Mouse (Mus musculus): ENCODE data around the gene Rec114. TPM values are rescaled to one million over a fixed set of nuclear protein-coding genes. Genes with fewer than 3 reads are reported as not detected.
A peak's percentile ranks its signal among the peaks of the same experiment; 100 is the strongest.

The Rec114 gene
- total and polyA plus RNA-seq, 3 experiments: 111 to 135 TPM; not detected in 1

- H3K4me1 ChIP-seq (ENCODE audit: control insufficient read depth in 1 of 2, insufficient read depth in 2 of 2, low read length in 2 of 2): no peaks in the 10 kb centered on the region
- DNase-seq (ENCODE audit: low read depth, low spot score): peak; percentile 26
- TF ChIP-seq RAD21 (IDR thresholded peaks at IDR 0.05; ENCODE audit: low read depth, low read length): peak; percentile 23
- peak; percentile 36 for TF ChIP-seq SMC3 (IDR thresholded peaks at IDR 0.05; ENCODE audit: low read depth, low read length)
- TF ChIP-seq POLR2A (IDR thresholded peaks at IDR 0.05; ENCODE audit: control insufficient read depth in 1 of 2, insufficient read depth in 1 of 2, low read depth in 1 of 2, low read length in 2 of 2, poor library complexity in 1 of 2): no peak
- TF ChIP-seq MYC (IDR thresholded peaks at IDR 0.05; ENCODE audit: low read depth, low read length): no peak
- TF ChIP-seq CTCF (IDR thresholded peaks at IDR 0.05 in 2 of 3, conservative IDR thresholded peaks at IDR 0.05 in 1 of 3; ENCODE audit: control insufficient read depth in 1 of 3, insufficient read depth in 1 of 3, low read depth in 2 of 3, low read length in 3 of 3, poor library complexity in 1 of 3, severe bottlenecking in 1 of 3): peak; percentile 33 to 57 (median 38)
- no peaks in the 10 kb centered on the region for H3K36me3 ChIP-seq (ENCODE audit: control insufficient read depth in 1 of 2, insufficient read depth in 2 of 2, low read length in 2 of 2)
- no peak overlapping the region for H3K4me3 ChIP-seq (ENCODE audit: control insufficient read depth in 1 of 2, insufficient read depth in 1 of 2, low read depth in 2 of 2, low read length in 2 of 2)
- H3K27me3 ChIP-seq (ENCODE audit: control insufficient read depth in 1 of 2, insufficient read depth in 2 of 2, low read length in 2 of 2): peaks cover 3 to 5% of the 10 kb centered on the region in 2 experiments; a peak in 3 of 4 replicates
- no peak overlapping the region for H3K9ac ChIP-seq (ENCODE audit: control insufficient read depth, low read depth, low read length, poor library complexity, severe bottlenecking)
- H3K27ac ChIP-seq (ENCODE audit: control insufficient read depth, low read depth, low read length): no peak overlapping the region
- no peaks in the 10 kb centered on the region for H3K9me3 ChIP-seq (replicated peaks; ENCODE audit: insufficient read depth, low read length)
- H3K79me2 ChIP-seq (ENCODE audit: control insufficient read depth, insufficient read depth, low read length, poor library complexity): no peaks in the 10 kb centered on the region
Observed at GRCm38 (mm10) chr9:58775363-58775762, 31.6 kb upstream of the Rec114 start.

GRCm38 (mm10) chr9:58774761-58775160, 31.0 kb upstream of the Rec114 start:
- TF ChIP-seq MAZ (IDR thresholded peaks at IDR 0.05; ENCODE audit: low read depth, low read length): no peak
- TF ChIP-seq POLR2AphosphoS2 (IDR thresholded peaks at IDR 0.05; ENCODE audit: low read length): no peak
- Histone ChIP-seq H3K36me3 (ENCODE audit: control insufficient read depth in 1 of 2, insufficient read depth in 2 of 2, low read length in 2 of 2) (no peaks in the 10 kb centered on the region), H3K9ac (ENCODE audit: control insufficient read depth, low read depth, low read length, poor library complexity, severe bottlenecking) (no peak overlapping the region), H3K9me3 (replicated peaks; ENCODE audit: insufficient read depth, low read length) (no peaks in the 10 kb centered on the region), H3K27me3 (ENCODE audit: control insufficient read depth in 1 of 2, insufficient read depth in 2 of 2, low read length in 2 of 2) (peaks cover 3 to 5% of the 10 kb centered on the region in 2 experiments; a peak in 3 of 4 replicates), H3K4me1 (ENCODE audit: control insufficient read depth in 1 of 2, insufficient read depth in 2 of 2, low read length in 2 of 2) (no peaks in the 10 kb centered on the region), H3K4me3 (ENCODE audit: control insufficient read depth in 1 of 2, insufficient read depth in 1 of 2, low read depth in 2 of 2, low read length in 2 of 2) (no peak overlapping the region), H3K27ac (ENCODE audit: control insufficient read depth, low read depth, low read length) (no peak overlapping the region), H3K79me2 (ENCODE audit: control insufficient read depth, insufficient read depth, low read length, poor library complexity) (no peaks in the 10 kb centered on the region)
- no peak for DNase-seq (ENCODE audit: low read depth, low spot score)

- no peak for DNase-seq (ENCODE audit: low read depth, low spot score)
- Histone ChIP-seq H3K9me3 (replicated peaks; ENCODE audit: insufficient read depth, low read length) (no peaks in the 10 kb centered on the region), H3K79me2 (ENCODE audit: control insufficient read depth, insufficient read depth, low read length, poor library complexity) (no peaks in the 10 kb centered on the region), H3K9ac (ENCODE audit: control insufficient read depth, low read depth, low read length, poor library complexity, severe bottlenecking) (no peak overlapping the region), H3K4me1 (ENCODE audit: control insufficient read depth in 1 of 2, insufficient read depth in 2 of 2, low read length in 2 of 2) (peaks cover 0 to 4% of the 10 kb centered on the region in 2 experiments; a peak in 2 of 4 replicates), H3K27me3 (ENCODE audit: control insufficient read depth in 1 of 2, insufficient read depth in 2 of 2, low read length in 2 of 2) (peaks cover 0 to 5% of the 10 kb centered on the region in 2 experiments; a peak in 2 of 4 replicates), H3K36me3 (ENCODE audit: control insufficient read depth in 1 of 2, insufficient read depth in 2 of 2, low read length in 2 of 2) (no peaks in the 10 kb centered on the region), H3K4me3 (ENCODE audit: control insufficient read depth in 1 of 2, insufficient read depth in 1 of 2, low read depth in 2 of 2, low read length in 2 of 2) (no peak overlapping the region), H3K27ac (ENCODE audit: control insufficient read depth, low read depth, low read length) (no peak overlapping the region)
- TF ChIP-seq CHD1 (IDR thresholded peaks at IDR 0.05; ENCODE audit: low read depth, low read length) (no peak), USF2 (IDR thresholded peaks at IDR 0.05; ENCODE audit: borderline replicate concordance in 1 of 2, insufficient read depth in 1 of 2, low read depth in 1 of 2, low read length in 2 of 2) (no peak), NELFE (IDR thresholded peaks at IDR 0.05; ENCODE audit: low read depth, low read length) (no peak), ETS1 (IDR thresholded peaks at IDR 0.05; ENCODE audit: low read depth, low read length) (no peak), ZKSCAN1 (IDR thresholded peaks at IDR 0.05; ENCODE audit: low read depth, low read length) (no peak), SIN3A (IDR thresholded peaks at IDR 0.05; ENCODE audit: low read length) (no peak), CTCF (IDR thresholded peaks at IDR 0.05 in 2 of 3, conservative IDR thresholded peaks at IDR 0.05 in 1 of 3; ENCODE audit: control insufficient read depth in 1 of 3, insufficient read depth in 1 of 3, low read depth in 2 of 3, low read length in 3 of 3, poor library complexity in 1 of 3, severe bottlenecking in 1 of 3) (no peak)
Observed at GRCm38 (mm10) chr9:58769943-58770342, 26.2 kb upstream of the Rec114 start.

Measured in MEL (cell line).